Mouse (Mus musculus): Measurements from ENCODE around the gene U2af1. TPM values are rescaled to one million over a fixed set of nuclear protein-coding genes. Genes with fewer than 3 reads are reported as not detected.
"Not testable (repeated sequence)": the region's sequence is repeated elsewhere in the genome, so short reads cannot be mapped to it uniquely, and the experiment has no call there.

Gene U2af1
- 66.3 and 80.5 TPM in 2 replicates for polyA plus RNA-seq (2012; ENCODE audit: insufficient read depth, insufficient read length, missing spikeins)

GRCm38 (mm10) chr17:31658468-31659185 is at the start of gene U2af1:
TSS of gene U2af1 (minus strand) at chr17:31658892.
- Histone ChIP-seq H3K4me3 (ENCODE audit: insufficient read depth, low read length) (peak within 1 kb of the TSS; percentile 88), H3K27ac (ENCODE audit: insufficient read depth, low read depth, low read length) (peak within 1 kb of the TSS; percentile 53), H3K4me1 (ENCODE audit: control insufficient read depth, insufficient read depth, low read length) (peaks cover 13% of the 10 kb centered on the region)
- peak; percentile 32; the same call in 1 of the 2 replicates for TF ChIP-seq POLR2A (IDR thresholded peaks at IDR 0.05; ENCODE audit: borderline replicate concordance, low read depth, low read length)
- no peak for TF ChIP-seq CTCF (IDR thresholded peaks at IDR 0.05; ENCODE audit: low read depth, low read length)

GRCm38 (mm10) chr17:31705271-31706020 is 46.8 kb upstream of the U2af1 start:
- no peak for TF ChIP-seq POLR2A (IDR thresholded peaks at IDR 0.05; ENCODE audit: borderline replicate concordance, low read depth, low read length)
- no peak for TF ChIP-seq CTCF (IDR thresholded peaks at IDR 0.05; ENCODE audit: low read depth, low read length)
- no peaks in the 10 kb centered on the region for H3K4me1 ChIP-seq (ENCODE audit: control insufficient read depth, insufficient read depth, low read length)
- no peak overlapping the region for H3K27ac ChIP-seq (ENCODE audit: insufficient read depth, low read depth, low read length)
- no peak overlapping the region for H3K4me3 ChIP-seq (ENCODE audit: insufficient read depth, low read length)

GRCm38 (mm10) chr17:31703276-31703980 is 44.7 kb upstream of the U2af1 start:
- Histone ChIP-seq H3K4me1 (ENCODE audit: control insufficient read depth, insufficient read depth, low read length) (no peaks in the 10 kb centered on the region), H3K27ac (ENCODE audit: insufficient read depth, low read depth, low read length) (no peak overlapping the region), H3K4me3 (ENCODE audit: insufficient read depth, low read length) (no peak overlapping the region)
- TF ChIP-seq POLR2A (IDR thresholded peaks at IDR 0.05; ENCODE audit: borderline replicate concordance, low read depth, low read length) (no peak), CTCF (IDR thresholded peaks at IDR 0.05; ENCODE audit: low read depth, low read length) (no peak)

GRCm38 (mm10) chr17:31698347-31698746 is 39.7 kb upstream of the U2af1 start:
- Histone ChIP-seq H3K4me3 (ENCODE audit: insufficient read depth, low read length) (no peak overlapping the region), H3K27ac (ENCODE audit: insufficient read depth, low read depth, low read length) (no peak overlapping the region), H3K4me1 (ENCODE audit: control insufficient read depth, insufficient read depth, low read length) (peaks cover 2% of the 10 kb centered on the region; the same call in 1 of the 2 replicates)
- TF ChIP-seq CTCF (IDR thresholded peaks at IDR 0.05; ENCODE audit: low read depth, low read length) (no peak), POLR2A (IDR thresholded peaks at IDR 0.05; ENCODE audit: borderline replicate concordance, low read depth, low read length) (no peak)

GRCm38 (mm10) chr17:31695356-31695755 is 36.7 kb upstream of the U2af1 start:
- not testable (repeated sequence) for H3K4me3 ChIP-seq (ENCODE audit: insufficient read depth, low read length); H3K27ac ChIP-seq (ENCODE audit: insufficient read depth, low read depth, low read length); H3K4me1 ChIP-seq (ENCODE audit: control insufficient read depth, insufficient read depth, low read length)

- TF ChIP-seq CTCF (IDR thresholded peaks at IDR 0.05; ENCODE audit: low read depth, low read length) (no peak), POLR2A (IDR thresholded peaks at IDR 0.05; ENCODE audit: borderline replicate concordance, low read depth, low read length) (no peak)
- H3K27ac ChIP-seq (ENCODE audit: insufficient read depth, low read depth, low read length): no peak overlapping the region
Measured at GRCm38 (mm10) chr17:31694949-31695348, 36.3 kb upstream of the U2af1 start.

GRCm38 (mm10) chr17:31694023-31694376 is 35.3 kb upstream of the U2af1 start:
- H3K4me3 ChIP-seq (ENCODE audit: insufficient read depth, low read length): no peak overlapping the region
- TF ChIP-seq CTCF (IDR thresholded peaks at IDR 0.05; ENCODE audit: low read depth, low read length) (no peak), POLR2A (IDR thresholded peaks at IDR 0.05; ENCODE audit: borderline replicate concordance, low read depth, low read length) (no peak)
- H3K4me1 ChIP-seq (ENCODE audit: control insufficient read depth, insufficient read depth, low read length): peaks cover 2% of the 10 kb centered on the region; the same call in 1 of the 2 replicates
- no peak overlapping the region for H3K27ac ChIP-seq (ENCODE audit: insufficient read depth, low read depth, low read length)

More at GRCm38 (mm10) chr17:31694949-31695348, 36.3 kb upstream of the U2af1 start:
- peaks cover 2% of the 10 kb centered on the region; the same call in 1 of the 2 replicates for H3K4me1 ChIP-seq (ENCODE audit: control insufficient read depth, insufficient read depth, low read length)
- H3K4me3 ChIP-seq (ENCODE audit: insufficient read depth, low read length): no peak overlapping the region

GRCm38 (mm10) chr17:31693330-31694022 is 34.8 kb upstream of the U2af1 start:
- H3K4me3 ChIP-seq (ENCODE audit: insufficient read depth, low read length): no peak overlapping the region
- peaks cover 2% of the 10 kb centered on the region; the same call in 1 of the 2 replicates for H3K4me1 ChIP-seq (ENCODE audit: control insufficient read depth, insufficient read depth, low read length)
- TF ChIP-seq CTCF (IDR thresholded peaks at IDR 0.05; ENCODE audit: low read depth, low read length) (peak; percentile 90), POLR2A (IDR thresholded peaks at IDR 0.05; ENCODE audit: borderline replicate concordance, low read depth, low read length) (no peak)
- no peak overlapping the region for H3K27ac ChIP-seq (ENCODE audit: insufficient read depth, low read depth, low read length)

GRCm38 (mm10) chr17:31692918-31693317 is 34.2 kb upstream of the U2af1 start:
- Histone ChIP-seq H3K27ac (ENCODE audit: insufficient read depth, low read depth, low read length) (no peak overlapping the region), H3K4me3 (ENCODE audit: insufficient read depth, low read length) (no peak overlapping the region), H3K4me1 (ENCODE audit: control insufficient read depth, insufficient read depth, low read length) (peaks cover 2% of the 10 kb centered on the region; the same call in 1 of the 2 replicates)
- no peak for TF ChIP-seq CTCF (IDR thresholded peaks at IDR 0.05; ENCODE audit: low read depth, low read length)
- no peak for TF ChIP-seq POLR2A (IDR thresholded peaks at IDR 0.05; ENCODE audit: borderline replicate concordance, low read depth, low read length)

All from bone marrow macrophage, adult 2 months (primary cell).